Mouse (Mus musculus) heart, adult 10 weeks (tissue): Measurements from ENCODE around the gene Meltf. TPM values are rescaled to one million over a fixed set of nuclear protein-coding genes. Genes with fewer than 3 reads are reported as not detected.

ENCODE experiments used
- polyA plus RNA-seq: library from polyadenylated mRNA; stranded (reverse); fragments of 350-450 nt; fragmentation: Illumina TruSeq; extraction: RNeasy Lipid Tissue Mini Kit (QIAGEN cat#74804); gene quantifications from one replicate; pipeline ENCODE4 v1.2.3, GENCODE M21; 2014; ENCODE audit warnings: low read depth, low replicate concordance

Meltf gene
- polyA plus RNA-seq: not detected

GRCm38 (mm10) chr16:31878573-31879257, at the start of gene Meltf:
Meltf (plus strand) TSS chr16:31878810.

GRCm38 (mm10) chr16:31933751-31934549, 55.3 kb downstream of the Meltf start, which contains the start of gene Pigz:
Pigz (plus strand) TSS chr16:31933851.

GRCm38 (mm10) chr16:31948345-31948774, 69.8 kb downstream of the Meltf start, which contains the start of the genes 0610012G03Rik and Ncbp2:
0610012G03Rik (minus strand) TSS chr16:31948494.
Ncbp2 (plus strand) TSS chr16:31948513.

Other genes starting within 250 kb of the Meltf start
- gene Dlg1, start 215.4 kb upstream of the Meltf start, polyA plus RNA-seq: 55.5 TPM
- gene Pigz, start 55.0 kb downstream of the Meltf start, polyA plus RNA-seq: 0.65 TPM
- gene 0610012G03Rik, start 69.7 kb downstream of the Meltf start, polyA plus RNA-seq: 59.3 TPM
- gene Ncbp2, start 69.7 kb downstream of the Meltf start, polyA plus RNA-seq: 34.1 TPM
- gene Senp5, start 124.5 kb downstream of the Meltf start, polyA plus RNA-seq: 8.7 TPM
- gene Pak2, start 200.5 kb downstream of the Meltf start, polyA plus RNA-seq: 20.1 TPM
- 21.0 TPM for gene Pigx, start 220.9 kb downstream of the Meltf start, polyA plus RNA-seq
- gene Cep19, start 221.0 kb downstream of the Meltf start, polyA plus RNA-seq: 14.8 TPM